Mouse (Mus musculus) 416B (cell line): ENCODE results near the gene Fam189a1.

Source experiments
- DNase-seq: peaks from one replicate; pipeline ENCODE4 v3.0.0; 2011; ENCODE audit warnings: low read depth

Gene Fam189a1

DNA sequence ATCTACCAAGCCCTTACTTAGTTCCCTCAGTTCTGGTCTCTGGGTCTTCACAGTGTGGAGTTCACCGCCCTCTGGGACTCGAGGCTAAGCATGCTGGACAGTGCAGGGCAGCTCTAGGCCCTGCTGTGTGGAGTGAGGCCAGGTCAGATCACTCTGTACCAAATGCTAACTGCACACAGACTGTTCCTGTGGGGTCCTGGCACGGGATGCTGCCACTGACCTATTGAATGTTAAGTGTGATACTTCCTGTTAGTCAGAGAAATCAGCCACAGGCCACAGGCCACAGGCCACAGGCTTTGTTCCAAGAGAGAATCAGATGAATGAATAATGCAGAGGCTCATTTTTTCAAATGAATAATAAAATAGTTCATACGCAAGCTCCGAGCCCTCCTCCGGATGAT lies 112.1 kb downstream of the Fam189a1 start:
- no peak for DNase-seq

- DNase-seq, result no peak
Observed at GRCm38 (mm10) chr7:65041106-65041505, 115.3 kb downstream of the Fam189a1 start.

DNA sequence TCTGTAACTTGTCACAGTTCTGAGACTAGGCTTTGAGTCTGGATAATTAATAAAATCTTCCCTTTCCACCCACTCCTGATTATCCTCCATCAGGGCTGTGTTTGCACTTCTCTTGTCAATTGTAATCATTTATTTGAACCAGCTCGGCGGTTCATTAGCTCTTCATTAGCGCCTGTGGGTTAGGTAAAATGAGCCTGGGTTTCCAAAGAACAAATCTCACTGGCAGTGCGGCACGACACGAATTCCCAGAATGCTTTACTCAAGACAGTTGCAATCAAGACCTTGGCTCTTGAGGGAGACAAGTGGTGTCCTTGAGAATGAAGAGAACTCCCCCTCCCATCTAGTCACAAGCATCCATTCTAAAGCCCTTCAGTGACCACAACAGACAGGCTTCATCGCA lies 124.6 kb downstream of the Fam189a1 start:
- no peak for DNase-seq

- DNase-seq, result no peak
Observed at GRCm38 (mm10) chr7:65031195-65031594, 125.2 kb downstream of the Fam189a1 start.

GRCm38 (mm10) chr7:65029985-65030384 lies 126.4 kb downstream of the Fam189a1 start:
- no peak for DNase-seq

DNA sequence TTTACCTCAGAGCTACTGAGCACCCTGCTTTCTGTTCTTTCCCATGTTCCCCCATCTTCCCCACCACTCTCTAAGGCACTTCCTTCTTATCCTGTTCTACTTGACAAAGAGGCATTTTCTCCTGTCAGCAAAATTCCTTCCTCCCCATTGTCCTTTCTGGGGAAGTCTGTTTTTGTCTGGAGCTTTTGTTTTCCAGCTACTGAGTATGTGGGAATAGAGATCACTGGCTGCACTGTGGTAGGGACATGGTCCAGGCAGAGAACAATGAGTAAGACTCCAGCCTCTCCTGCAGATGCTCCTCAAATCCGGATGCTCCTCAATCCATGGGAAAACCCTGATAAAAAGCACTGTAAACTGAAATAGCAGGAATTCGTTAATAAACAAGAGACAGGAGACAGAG lies 135.1 kb downstream of the Fam189a1 start:
- no peak for DNase-seq

- DNase-seq, result no peak
Observed at GRCm38 (mm10) chr7:65018036-65018679, 138.2 kb downstream of the Fam189a1 start.

- no peak for DNase-seq
Observed at GRCm38 (mm10) chr7:65017348-65017747, 139.0 kb downstream of the Fam189a1 start.

GRCm38 (mm10) chr7:65011133-65011532 lies 145.2 kb downstream of the Fam189a1 start:
- no peak for DNase-seq

DNA sequence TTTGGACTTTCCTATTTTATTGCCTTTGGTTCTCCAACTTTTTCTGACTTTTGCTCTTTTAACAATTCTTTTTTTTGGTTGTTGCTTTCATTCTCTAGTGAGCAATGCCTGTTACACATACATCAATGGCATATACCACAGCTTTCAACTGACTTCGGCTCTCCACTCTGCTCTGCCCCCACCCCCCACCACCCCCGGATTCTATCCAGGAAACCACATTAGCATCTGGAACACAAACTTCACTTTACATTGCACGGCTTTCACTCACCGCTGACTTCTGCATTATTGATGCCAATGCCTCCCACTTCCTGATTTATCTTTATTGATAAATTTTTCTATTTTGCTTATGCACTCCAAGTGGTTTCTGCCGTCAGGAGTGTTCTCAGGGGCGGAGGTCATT lies 146.1 kb downstream of the Fam189a1 start:
- DNase-seq, result no peak

GRCm38 (mm10) chr7:65005731-65006130 lies 150.6 kb downstream of the Fam189a1 start:
- no peak for DNase-seq

DNA sequence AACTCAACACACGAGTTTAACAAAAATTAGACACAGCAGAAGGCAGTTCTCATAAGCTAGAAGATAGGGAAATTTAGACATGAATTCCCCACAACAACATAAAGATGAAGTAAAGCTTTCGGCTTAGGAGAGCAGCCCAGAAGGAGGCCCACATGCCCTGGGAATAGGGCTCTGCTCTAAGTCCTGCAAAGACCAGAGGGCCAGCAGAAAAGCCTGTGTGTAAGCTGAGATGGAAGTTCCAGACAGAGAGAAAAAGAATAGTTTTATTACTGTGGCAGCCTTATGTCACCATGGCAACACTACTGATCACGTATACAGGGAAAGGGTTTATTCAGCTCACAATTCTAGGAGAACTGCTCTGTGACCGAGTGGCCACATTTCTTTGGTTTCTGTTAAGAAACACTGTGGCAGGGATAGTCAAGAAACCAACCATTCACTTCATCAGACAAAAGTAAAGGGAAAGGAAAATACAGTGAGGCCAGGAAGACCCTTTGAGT lies 156.6 kb downstream of the Fam189a1 start:
- DNase-seq, result no peak

GRCm38 (mm10) chr7:64997743-64998142 lies 158.6 kb downstream of the Fam189a1 start:
- DNase-seq, result no peak

DNA sequence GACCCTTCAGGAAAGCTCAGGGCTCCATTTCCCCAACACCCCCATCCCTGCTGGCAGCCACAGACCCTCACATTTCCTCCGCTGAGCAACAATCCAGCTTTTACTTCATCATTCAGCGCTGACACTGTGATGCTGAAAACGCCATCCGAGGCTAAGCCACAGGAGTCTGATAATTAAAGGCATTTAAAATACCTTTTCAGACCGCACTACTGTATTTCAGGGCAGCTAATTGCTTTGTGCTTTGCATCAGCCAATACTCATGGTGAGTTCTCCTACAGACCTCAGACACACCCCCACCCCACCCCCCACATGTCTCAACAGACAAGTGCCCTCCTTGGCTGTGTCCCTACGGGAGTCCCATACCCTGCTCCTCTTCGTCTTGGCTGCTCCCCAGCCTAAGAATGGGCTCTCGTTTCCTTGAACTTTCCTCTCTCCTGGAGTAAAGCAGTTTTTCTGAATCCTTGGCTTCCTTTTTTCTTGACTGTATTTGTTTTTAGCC lies 160.4 kb downstream of the Fam189a1 start:
- DNase-seq, result no peak

DNA sequence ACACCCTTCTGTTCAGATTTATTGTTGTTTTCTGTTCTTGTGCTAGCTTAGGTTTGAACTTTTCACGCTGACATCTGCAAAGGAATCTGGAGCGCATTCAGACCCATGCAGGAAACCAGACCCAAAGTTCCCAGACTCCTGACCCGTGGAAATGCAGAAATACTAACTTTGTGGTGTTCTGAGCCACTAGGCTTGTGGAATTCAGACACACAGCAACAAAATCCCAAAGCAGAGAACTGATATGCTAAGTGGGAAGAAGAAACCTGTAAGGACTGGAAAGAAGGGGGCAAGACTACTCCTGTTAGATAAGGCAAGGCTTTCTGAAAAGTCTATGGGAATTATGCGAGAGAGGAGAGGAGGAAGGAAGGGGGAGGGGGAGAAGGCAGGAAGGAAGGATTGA lies 167.0 kb downstream of the Fam189a1 start:
- DNase-seq, result no peak

DNA sequence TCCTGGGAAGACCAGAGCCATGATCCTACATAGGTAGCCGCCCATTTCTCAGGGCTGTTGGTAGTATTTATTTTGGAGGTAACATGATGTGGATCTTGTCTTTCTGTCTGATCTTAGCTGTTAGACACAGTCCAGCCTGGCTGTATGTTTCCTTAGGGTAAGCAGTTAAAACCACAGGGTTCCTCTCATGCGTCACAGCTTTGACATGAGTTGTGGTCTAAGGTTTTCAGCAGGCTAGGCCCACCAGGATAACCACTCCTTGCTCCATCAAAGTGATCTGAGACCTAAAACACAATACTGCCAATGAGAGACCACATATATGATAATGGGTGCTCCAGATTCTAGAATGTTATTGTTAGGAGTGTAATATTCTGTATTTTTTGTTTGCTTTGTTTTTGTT lies 168.4 kb downstream of the Fam189a1 start:
- DNase-seq, result no peak

GRCm38 (mm10) chr7:64984468-64985120 lies 171.8 kb downstream of the Fam189a1 start:
- no peak for DNase-seq

DNA sequence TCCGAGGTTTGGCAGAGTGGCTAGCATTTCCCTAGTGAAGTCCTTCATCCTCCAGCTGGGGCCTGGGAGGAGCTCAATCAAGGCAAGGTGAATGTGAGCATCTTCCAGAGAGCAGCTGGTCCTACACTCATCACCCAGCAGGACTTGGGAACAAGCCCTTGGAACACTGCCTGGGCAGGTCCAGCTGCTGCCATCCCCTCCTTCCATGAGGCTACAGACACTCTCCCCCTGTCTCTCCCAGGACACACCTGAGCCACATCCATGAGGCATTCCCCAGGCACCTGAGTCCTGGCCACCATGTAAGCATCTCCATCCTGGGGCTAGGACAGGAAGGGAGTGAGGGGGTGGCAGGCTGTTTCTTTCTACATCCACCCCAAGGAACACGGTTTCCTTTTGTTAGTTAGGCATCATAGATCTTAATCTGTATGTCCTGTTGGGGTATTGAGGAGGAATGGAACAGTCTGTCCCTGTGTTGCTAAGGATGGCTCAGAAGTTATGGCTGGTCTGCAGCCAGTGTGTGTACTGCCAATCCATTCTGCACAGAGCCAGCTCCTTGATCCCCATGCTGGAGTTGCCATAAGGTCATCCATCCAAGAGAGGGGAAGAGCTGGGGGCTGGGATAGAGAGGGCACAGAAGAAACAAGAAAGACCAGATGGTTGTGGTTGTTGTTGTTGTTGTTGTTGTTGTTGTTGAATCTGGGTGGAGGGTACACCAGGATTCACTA lies 174.7 kb downstream of the Fam189a1 start:
- DNase-seq, result no peak

DNA sequence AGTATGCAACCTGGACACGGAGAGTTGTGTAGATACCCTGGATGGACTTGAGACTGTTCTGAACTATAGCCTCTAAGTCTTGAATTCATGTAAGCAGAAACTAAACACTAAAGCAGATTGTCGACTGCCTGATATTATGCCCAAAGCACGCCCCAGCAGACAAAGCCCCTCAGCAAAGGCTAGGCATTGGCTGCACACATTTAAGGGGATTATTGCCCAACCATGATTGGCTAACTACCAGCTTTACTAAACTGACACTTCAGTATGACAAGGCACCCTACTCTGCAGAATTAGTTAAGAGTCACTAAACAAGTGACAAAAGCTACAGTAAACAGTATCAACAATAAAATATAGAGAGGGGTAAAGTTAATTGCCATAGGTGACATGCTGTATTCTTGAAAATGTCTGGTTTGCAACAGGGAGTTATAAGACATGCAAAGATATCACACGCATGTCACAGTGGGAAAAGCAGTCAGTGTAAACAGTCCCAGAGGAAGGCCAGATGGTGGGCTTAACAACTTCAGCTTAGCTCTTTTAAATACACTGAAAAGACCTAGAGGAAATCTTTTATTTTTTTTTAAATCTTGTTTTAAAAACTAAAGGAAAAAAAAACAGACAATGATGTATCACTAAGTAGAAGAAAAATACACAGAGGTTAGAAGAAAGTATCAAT lies 182.6 kb downstream of the Fam189a1 start:
- no peak for DNase-seq

DNA sequence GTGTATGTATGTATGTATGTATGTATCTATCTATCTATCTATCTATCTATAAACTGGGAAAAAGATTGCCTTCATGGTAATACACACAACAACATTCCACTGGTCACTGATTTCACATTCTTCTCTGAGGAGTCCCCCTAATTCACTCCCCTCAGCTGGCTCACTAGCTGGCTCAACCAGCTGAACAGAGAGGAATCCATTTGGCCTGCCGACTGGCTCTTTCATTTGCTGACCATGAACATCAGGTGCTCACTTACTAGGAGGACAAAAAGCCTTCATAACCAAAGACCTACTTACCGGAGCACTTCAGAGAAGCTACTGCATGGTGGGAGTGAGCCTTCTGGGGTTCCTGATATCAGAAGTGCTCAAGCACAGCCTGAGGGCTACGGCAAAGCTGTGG lies 194.2 kb downstream of the Fam189a1 start:
- DNase-seq, result no peak

DNA sequence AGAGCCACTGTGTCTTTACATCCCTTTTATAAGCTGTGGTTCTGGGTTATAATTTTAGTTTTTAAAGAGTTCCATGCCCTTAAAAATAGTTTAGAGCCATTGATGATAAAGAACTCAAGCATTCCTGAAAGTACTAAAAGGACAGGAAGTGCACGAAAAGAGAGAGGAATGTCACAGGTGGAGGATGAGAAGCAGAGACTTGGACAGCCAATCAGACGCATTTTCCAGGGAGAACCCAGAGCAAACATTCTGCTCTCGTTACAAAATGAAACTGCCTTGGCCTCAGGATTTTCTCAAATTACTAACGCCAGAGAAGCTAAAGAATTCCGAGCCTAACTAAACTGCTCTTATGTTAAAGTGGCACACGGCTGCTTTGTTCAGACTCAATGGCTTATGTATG lies 197.3 kb downstream of the Fam189a1 start:
- DNase-seq, result no peak

DNA sequence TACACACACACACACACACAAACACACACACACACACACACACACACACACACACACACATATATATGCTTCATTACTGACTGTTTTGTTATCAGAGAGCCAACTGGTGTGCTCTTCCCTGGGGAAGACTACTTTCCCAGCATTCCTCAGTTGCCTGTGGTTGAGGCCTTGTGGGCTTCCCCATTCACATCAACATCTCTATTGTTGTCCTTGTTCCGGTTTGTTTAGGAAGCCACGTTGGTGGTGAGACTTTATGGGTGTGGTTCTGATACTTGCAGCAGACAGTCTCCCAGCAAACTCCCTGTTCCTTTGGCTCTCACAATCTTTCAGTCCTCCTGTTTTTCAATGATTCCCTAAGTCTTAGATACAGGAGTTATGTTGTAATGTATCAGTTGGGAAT lies 204.2 kb downstream of the Fam189a1 start:
- DNase-seq, result no peak

DNA sequence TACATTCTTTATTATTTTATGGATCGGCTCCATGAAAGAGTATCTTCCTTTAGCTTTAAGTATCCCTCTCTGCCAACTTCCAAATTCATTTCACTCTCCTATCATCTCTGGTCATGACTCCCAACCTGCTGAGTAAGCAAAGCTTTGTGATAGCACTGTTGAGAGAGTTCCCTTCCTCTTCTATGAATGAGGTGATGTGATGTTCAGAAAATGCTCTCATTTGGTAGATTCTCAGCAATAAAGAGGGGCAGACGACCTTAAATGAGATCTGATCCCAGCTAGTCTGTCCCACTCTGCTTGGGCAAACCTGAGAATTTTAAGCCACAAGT lies 205.6 kb downstream of the Fam189a1 start:
- DNase-seq, result no peak
